Mouse (Mus musculus): ENCODE results near the gene Brwd1. TPM values are rescaled to one million over a fixed set of nuclear protein-coding genes. Genes with fewer than 3 reads are reported as not detected.
A peak's percentile ranks its signal among the peaks of the same experiment; 100 is the strongest.
"Not testable (repeated sequence)": the region's sequence is repeated elsewhere in the genome, so short reads cannot be mapped to it uniquely, and the experiment has no call there.

Brwd1 gene
- polyA plus RNA-seq (2012; rRNA removed): 12.8 and 21.1 TPM in 2 replicates

DNA sequence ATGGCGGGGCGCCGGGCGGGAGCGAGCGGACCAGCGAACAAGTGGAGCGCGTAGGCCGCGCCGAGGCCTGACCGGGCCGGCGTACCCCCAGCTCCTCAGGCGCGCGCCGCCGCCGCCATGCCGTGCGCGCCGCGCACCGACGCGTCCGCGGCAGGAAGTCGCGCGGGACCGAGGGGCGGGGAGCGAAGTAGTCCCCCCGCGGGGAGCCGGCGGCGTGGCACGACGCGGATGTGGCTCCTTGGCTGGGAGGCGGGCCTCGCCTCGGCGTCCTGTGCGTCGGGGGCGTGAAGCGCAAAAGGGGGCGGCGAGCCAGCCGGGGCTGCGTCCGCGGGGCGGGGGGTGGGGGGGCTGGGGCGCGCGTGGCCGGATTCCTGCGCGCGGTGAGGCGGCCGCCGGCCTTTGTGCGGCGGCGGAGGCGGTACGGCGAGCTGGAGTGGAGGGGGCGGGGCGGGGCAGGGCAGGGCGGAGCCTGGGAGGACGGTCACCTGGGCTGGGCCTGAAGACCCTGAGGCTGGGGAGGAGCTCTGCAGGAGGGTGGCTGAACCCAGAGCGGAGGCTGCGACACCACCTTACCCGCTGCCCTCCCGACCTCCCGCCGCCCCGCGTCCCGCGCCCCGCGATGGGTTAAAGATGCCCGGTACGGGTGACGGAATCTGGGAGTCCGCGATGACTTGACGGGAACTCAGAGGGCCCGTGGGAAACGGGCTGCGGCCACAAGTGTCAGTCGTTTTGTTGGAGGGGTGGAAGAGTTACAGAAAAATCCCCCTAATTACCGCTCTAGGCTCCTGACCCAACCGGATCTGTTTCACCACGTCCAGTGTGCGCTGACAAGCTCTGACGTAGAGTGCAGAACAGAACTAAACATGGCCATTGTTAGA lies at the start of gene Brwd1:
Gene Brwd1, minus strand, starts transcription at position 226 of the 878 bp plus-strand sequence.
- WGBS: under 1% methylated on average over 99 of the region's 107 CpGs
- DNase-seq (ENCODE audit: low read depth, low spot score): peak; percentile 44

- no peak for DNase-seq (ENCODE audit: low read depth, low spot score)
- 4% methylated on average over 9 of the region's 9 CpGs for WGBS
These were observed 46.1 kb upstream of the Brwd1 start for GRCm38 (mm10) chr16:96128466-96128865.

DNA sequence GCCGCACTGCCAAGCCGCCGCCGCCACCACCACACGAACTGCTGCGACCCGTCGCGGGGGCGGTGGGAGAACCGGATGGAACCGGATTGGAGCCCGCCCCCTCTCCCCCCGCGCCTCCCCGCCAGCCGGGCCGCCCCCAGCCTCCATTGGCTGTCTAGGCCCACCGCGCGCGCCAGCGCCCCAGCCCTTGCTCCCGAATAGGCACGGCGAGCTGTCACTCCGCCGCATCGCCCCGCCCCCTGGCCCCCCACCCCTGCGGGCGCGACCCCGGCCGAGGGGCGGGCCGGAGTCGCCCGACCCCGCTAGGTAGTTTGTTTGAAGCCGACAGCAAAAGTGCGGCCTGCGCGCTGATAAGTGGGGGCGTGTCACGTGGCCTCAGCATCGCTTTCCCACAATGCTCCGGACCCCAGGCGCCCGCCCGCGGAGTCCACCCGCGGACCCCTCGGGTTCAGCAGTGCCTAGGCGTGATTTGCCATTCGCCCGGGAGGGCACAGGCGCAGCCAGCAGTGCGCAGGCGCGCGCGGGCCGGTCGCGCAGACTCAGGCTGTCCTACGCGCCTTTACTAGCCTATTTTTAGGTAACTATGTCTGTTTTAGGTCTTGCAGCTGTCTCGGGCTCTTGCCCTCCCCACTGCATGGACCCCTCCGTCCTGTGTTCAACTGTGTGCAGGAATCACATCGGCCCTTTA lies 45.5 kb upstream of the Brwd1 start, which contains the start of gene Hmgn1:
Gene Hmgn1, minus strand, starts transcription at position 73 of the 688 bp plus-strand sequence.
- WGBS: under 1% methylated on average over 70 of the region's 72 CpGs

DNA sequence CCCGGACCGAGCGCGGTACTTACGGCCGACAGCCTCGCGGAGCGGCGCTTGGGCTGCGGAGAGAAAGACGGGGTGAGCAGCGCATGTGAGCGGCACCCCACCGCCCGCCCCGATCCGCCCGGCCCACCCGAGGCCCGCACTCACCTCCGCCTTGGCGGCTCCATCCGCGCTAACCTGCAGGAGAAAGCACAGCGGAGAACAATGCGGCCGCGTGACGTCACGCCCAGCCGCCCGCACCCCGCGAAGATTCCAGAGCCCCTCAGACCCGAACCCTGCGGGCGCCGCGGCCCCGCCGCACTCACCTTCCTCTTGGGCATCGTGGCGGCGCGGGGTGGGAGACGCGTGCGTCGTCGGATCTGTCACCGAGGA lies 44.9 kb upstream of the Brwd1 start:
- WGBS: under 1% methylated on average over 52 of the region's 52 CpGs
- no peak for DNase-seq (ENCODE audit: low read depth, low spot score)

More for the DNA sequence above, 45.5 kb upstream of the Brwd1 start, which contains the start of gene Hmgn1:
- DNase-seq (ENCODE audit: low read depth, low spot score): no peak

DNA sequence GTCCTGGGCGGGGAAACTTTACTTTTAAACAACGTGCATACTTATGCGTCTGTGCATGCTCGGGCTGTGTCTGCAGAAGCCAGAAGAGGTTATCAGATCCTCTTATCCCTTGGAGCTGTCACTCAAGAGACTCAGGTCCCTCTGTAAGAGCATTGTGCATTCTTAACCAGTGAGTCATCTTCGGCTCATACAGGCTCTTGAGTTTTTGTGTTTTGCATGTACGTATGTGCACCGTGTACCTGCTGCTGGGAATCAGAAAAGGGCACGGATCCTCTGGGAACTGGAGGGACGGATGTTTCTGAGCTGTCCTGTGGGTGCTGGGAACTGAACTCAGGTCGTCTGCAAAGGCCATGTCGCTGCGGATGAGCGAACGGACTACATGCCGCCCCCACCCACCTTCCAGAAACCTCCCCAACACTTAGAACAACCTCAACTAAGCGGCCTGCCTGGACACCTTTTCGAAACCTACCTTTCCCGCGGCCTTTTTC lies 44.4 kb upstream of the Brwd1 start:
- DNase-seq (ENCODE audit: low read depth, low spot score): no peak
- 4% methylated on average over 19 of the region's 19 CpGs for WGBS

GRCm38 (mm10) chr16:96120022-96120623 lies 37.8 kb upstream of the Brwd1 start:
- WGBS: 47% methylated on average over 4 of the region's 4 CpGs
- no peak for DNase-seq (ENCODE audit: low read depth, low spot score)

DNA sequence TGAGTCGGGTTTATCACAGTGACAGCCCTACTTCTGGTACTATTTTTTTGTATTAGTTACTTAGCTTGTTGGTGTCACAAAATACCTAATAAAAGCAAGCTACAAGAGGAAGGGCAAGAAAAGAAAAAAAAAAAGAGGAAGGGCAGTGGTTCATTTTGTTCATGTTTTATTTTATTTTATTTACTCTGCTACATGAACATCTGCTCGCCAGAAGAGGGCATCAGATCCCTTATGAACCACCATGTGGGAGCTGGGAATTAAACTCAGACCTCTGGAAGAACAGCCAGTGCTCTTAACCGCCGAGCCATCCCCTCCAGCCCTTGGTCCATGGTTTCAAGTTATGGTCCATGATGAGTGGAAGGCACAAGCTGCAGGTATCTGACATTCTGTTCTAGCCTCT lies 32.4 kb upstream of the Brwd1 start:
- no peak for DNase-seq (ENCODE audit: low read depth, low spot score)
- 45% methylated on average over 4 of the region's 4 CpGs for WGBS

DNA sequence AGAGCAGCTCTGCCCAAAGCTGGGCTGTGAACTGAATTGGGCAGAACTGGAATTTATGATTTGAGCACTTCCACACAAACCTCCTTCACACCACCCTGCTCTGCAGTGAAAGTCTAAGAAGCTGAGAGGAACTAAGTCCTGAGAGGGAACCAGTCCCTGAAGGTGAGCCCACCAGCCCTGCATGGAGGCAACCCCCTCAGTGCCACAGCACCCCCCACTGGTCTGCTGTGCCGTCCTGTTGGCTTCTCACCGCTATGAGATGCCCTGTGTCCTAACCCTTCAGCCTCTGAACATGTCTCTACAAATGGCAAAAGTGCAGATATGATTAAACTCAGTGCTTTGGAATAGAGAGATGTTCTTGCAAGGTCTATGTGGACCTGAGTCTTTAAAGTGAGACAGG lies 30.4 kb upstream of the Brwd1 start:
- 47% methylated on average over 2 of the region's 2 CpGs for WGBS
- no peak for DNase-seq (ENCODE audit: low read depth, low spot score)

DNA sequence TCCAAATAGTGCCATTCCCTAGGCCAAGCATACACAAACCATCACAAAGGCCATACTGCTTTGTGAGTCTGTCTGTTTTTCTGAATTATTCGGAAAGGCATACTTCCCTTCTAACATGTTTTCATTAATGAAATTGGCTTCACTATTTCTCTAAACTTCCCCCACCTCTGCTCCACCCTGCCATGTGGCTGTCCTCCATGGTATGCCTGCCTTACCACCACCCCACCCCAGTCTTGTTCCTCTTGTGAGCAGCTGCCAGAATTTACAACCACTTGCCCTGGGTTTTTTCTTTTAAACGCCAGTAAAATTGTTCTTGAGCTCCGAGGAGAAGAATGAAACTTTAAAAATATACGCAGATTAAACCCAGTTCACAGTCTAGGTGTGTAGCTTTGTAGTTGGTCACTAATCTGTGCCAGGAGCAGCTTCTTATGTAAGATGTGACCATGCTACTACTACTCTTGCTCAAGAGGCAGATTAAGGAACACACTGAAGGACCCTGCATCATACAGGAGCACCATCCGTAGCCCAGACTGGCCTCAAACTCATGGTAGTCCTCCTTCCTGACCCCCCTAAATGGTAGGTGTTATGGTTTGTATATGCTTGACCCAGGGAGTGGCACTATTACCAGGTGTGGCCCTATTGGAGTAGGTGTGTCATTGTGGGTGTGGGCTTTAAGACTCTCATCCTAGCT lies 28.5 kb upstream of the Brwd1 start:
- DNase-seq (ENCODE audit: low read depth, low spot score): no peak
- WGBS: 41% methylated on average over 5 of the region's 5 CpGs

- DNase-seq (ENCODE audit: low read depth, low spot score): no peak
- WGBS: 41% methylated on average over 4 of the region's 4 CpGs
These were observed 27.3 kb upstream of the Brwd1 start for GRCm38 (mm10) chr16:96109673-96110072.

DNA sequence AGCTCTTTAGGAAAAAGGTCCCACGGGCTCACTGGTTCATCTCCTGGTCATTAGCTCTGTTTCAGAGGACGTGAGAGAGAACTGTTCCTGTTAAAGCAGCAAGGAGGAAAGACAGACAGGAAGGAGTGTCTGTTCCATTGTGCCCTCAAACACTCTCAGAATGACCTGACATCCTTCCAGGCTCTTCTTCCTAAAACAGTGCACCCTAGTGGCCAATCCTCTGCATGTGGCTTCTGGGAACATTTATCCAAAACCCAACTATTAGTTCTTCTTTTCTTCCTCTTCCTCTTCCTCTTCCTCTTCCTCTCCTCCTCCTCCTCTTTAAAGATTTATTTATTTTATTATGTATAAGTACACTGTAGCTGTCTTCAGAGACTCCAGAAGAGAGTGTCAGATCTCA lies 20.7 kb upstream of the Brwd1 start:
- DNase-seq (ENCODE audit: low read depth, low spot score): no peak
- 36% methylated on average over 2 of the region's 2 CpGs for WGBS

DNA sequence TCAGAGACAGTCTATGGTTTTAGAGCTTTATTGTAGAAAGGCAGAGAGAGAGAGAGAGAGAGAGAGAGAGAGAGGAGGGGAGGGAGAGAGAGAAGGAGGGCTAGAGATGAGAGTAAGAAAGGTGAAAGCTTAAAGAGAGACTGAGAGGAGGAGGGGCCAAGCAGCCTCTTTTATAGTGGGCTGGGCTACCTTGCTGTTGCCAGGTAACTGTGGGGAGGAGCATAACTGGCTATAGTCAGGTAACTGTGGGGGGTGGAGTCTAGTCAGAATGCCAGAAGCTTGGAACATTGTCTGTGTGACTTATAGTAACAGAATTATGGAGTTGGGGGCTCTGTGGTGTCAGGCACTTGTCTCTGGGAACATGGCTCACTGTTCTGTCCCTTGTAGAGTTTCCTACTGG lies 15.5 kb upstream of the Brwd1 start:
- not testable (repeated sequence) for DNase-seq (ENCODE audit: low read depth, low spot score)

DNA sequence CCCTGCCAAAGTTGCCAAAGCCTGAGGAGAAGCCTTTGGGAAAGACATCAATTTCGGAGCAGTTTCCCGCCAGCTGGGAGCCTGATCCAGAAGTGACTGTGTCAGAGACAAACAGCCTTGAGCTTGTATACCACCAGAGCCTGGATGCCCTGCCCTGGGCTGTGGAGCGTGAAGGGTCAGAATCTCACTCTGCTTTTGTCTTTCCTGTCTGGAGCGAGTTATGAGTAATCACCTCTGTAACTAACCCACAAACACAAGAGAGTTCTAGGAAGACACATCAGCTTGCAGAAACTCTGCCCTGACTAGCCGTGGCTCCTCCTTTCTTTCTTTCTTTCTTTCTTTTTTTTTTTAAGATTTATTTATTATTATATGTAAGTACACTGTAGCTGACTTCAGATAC lies 13.6 kb upstream of the Brwd1 start:
- 84% methylated on average over 5 of the region's 5 CpGs for WGBS
- no peak for DNase-seq (ENCODE audit: low read depth, low spot score)

- no peak for DNase-seq (ENCODE audit: low read depth, low spot score)
These were observed 9.5 kb upstream of the Brwd1 start for GRCm38 (mm10) chr16:96091515-96092504.

DNA sequence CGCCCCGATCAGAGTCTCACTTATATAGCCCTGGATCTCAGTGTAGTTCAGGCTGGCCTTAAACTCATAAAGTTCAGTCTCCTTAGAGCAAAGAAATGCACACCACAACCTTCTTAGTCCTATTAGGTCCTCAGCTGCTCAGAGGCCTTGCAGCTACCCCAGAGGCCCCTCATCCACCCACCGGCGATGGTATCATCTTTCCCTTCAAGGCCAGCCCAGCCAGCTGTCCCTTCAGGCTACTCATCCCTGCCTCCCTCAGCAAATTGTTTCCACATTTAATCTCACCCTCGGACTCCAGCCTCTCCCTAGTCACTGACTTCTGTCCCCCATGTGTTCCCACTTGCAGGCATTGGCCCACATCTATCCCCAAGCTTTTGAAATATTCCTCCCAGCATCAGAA lies 5.8 kb upstream of the Brwd1 start:
- no peak for DNase-seq (ENCODE audit: low read depth, low spot score)
- WGBS: 70% methylated on average over 5 of the region's 5 CpGs

More at GRCm38 (mm10) chr16:96091515-96092504, 9.5 kb upstream of the Brwd1 start:
- 60% methylated on average over 9 of the region's 9 CpGs for WGBS

DNA sequence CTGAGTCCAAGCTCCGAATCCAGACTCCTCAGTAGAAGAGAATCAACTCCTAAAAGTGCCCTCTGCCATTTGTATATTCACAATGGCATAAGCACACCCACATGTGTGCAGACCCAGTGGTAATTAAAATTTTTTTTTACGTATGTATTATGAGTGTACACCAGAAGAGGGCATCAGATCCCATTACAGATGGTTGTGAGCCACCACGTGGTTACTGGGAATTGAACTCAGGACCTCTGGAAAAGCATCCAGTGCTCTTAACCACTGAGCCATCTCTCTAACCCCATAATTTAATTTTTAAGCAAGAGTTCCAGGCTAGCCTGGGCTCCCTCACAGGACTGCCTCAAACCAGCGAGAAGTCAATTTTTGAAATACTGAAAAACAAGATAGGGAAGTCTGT lies 5.1 kb upstream of the Brwd1 start:
- no peak for DNase-seq (ENCODE audit: low read depth, low spot score)
- 81% methylated on average over 4 of the region's 4 CpGs for WGBS

- DNase-seq (ENCODE audit: low read depth, low spot score): no peak
- 68% methylated on average over 12 of the region's 12 CpGs for WGBS
These were observed 4.7 kb upstream of the Brwd1 start for GRCm38 (mm10) chr16:96087001-96087400.

DNA sequence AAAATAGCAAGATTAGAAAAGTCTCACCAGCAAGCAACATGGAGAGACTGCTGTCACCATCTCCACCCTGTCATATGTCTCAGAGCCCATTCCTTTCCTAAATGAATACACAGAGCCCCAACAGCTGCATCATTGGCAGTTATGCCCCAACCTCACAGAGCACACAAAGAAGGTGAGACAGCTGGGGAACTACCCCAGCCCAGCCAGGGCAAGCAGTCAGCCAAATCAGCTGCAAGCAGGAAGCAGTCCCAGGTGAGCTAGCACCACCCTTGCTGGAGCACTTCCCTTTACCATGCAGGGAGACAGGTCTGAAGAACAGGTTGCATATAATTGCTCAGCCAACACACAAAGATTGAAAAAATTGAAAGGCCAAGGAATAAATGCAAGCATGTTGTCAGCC lies 3.3 kb upstream of the Brwd1 start:
- DNase-seq (ENCODE audit: low read depth, low spot score): no peak

- DNase-seq (ENCODE audit: low read depth, low spot score): peak; percentile 51
- 6% methylated on average over 20 of the region's 20 CpGs for WGBS
These were observed 887 bp upstream of the Brwd1 start for GRCm38 (mm10) chr16:96083179-96083646.
